Mouse (Mus musculus) cortical plate, adult 2 months (tissue): ENCODE results near the gene Gmeb2.

Experiments used
- CTCF ChIP-seq: fragments of 200-500 bp; IDR thresholded peaks from 2 replicates; pipeline ENCODE4 v1.5.1; 2011; ENCODE audit warnings: mild to moderate bottlenecking, control low read depth, low read length; ENCODE audit not compliant: insufficient read depth; ENCODE audit errors: extremely low read depth
- POLR2A ChIP-seq: fragments of 200-500 bp; IDR thresholded peaks from 2 replicates; pipeline ENCODE4 v1.6.1; 2011; ENCODE audit warnings: mild to moderate bottlenecking, low read length, control low read depth; ENCODE audit not compliant: insufficient read depth; ENCODE audit errors: extremely low read depth

DNA sequence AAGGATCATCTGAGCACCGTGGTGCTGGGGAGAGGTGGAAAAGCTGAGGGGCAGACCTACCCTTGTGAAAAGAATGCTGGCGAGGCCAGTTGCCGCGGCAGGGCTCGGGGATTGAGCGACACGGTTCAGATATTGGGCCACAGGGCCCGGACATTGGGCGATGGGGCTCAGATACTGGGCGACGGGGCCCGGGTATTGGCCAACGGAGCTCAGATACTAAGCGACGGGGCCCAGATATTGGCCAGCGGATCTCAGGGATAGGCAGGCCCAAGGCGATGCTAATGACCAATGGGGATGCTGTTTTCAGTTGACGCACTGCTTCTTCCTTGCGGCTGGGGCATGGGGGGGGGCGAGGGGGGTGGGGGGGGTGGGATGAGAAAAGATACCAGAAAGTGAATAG, 56.7 kb downstream of the Gmeb2 start:
- TF ChIP-seq CTCF: no peak
- TF ChIP-seq POLR2A: no peak
